9 mouse cellular contexts compared by ENCODE assay signal in genomic region chr3:138815127-138815837, GRCm38 (mm10).
DNase-seq lines count a peak whose midpoint lies in the region.
"Had no signal": no experiment of that assay in that cellular context is flagged by ENCODE, and none has a peak within 500 bp of the region (broad histone marks: within the 10 kb centered on the region; RNA-seq: fewer than 3 reads in every experiment).

No protein-coding gene starts in this region.

- DNase-seq in 3T3-L1 (ENCODE audit: low read depth, low spot score): peak; percentile 91
- DNase-seq in A20 (ENCODE audit: low read depth, low spot score): peak; percentile 69
- peak; percentile 84 to 89 for DNase-seq in cerebellum, postnatal 36 days
- peak; percentile 55 for DNase-seq in heart, postnatal 4 days
- no peak for DNase-seq in T-cell, adult 2 months (ENCODE audit: low spot score)
- no peak for DNase-seq in kidney, adult 9 months
- no peak for DNase-seq in urinary bladder, postnatal 4 days (ENCODE audit: low spot score in 2 of 2)
- no peak for DNase-seq in ovary, postnatal 14 days (ENCODE audit: low spot score)
- DNase-seq: kidney, adult 11 months had no signal

Comparison
In these comparisons a context has a peak if more than half of its experiments do, and no peak if none do; other contexts are left out.
1. DNase-seq: peak in 3T3-L1 (single experiment), A20 (single experiment), cerebellum, postnatal 36 days (2 of 2) and heart, postnatal 4 days (single experiment); none in T-cell, adult 2 months (single experiment), kidney, adult 9 months (single experiment), urinary bladder, postnatal 4 days (0 of 2) and ovary, postnatal 14 days (single experiment).